Mouse (Mus musculus) embryo, embryonic 9.5 days (tissue): ENCODE measurements around the gene Agap1.
A peak's percentile ranks its signal among the peaks of the same experiment; 100 is the strongest.

Experiments used
- DNase-seq: peaks from one replicate; pipeline ENCODE4 v3.0.0-alpha.2; 2017; ENCODE audit errors: extremely low spot score

Agap1 gene

GRCm38 (mm10) chr1:89902236-89902635 is 447.6 kb downstream of the Agap1 start:
- DNase-seq, result no peak

GRCm38 (mm10) chr1:89902641-89903040 is 448.0 kb downstream of the Agap1 start:
- DNase-seq, result no peak

- DNase-seq, result no peak
Measured at GRCm38 (mm10) chr1:89909796-89910195, 455.2 kb downstream of the Agap1 start.

- DNase-seq, result no peak
Measured at GRCm38 (mm10) chr1:89912392-89912791, 457.8 kb downstream of the Agap1 start.

GRCm38 (mm10) chr1:89913611-89914010 is 459.0 kb downstream of the Agap1 start:
- DNase-seq, result no peak

- no peak for DNase-seq
Measured at GRCm38 (mm10) chr1:89918111-89918510, 463.5 kb downstream of the Agap1 start.

GRCm38 (mm10) chr1:89919206-89919605 is 464.6 kb downstream of the Agap1 start:
- DNase-seq, result no peak

- peak; percentile 34 for DNase-seq
Measured at GRCm38 (mm10) chr1:89921806-89922205, 467.2 kb downstream of the Agap1 start.

GRCm38 (mm10) chr1:89922282-89922681 is 467.7 kb downstream of the Agap1 start:
- peak; percentile 52 for DNase-seq

- DNase-seq, result peak; percentile 73
Measured at GRCm38 (mm10) chr1:89922883-89923641, 468.5 kb downstream of the Agap1 start.

GRCm38 (mm10) chr1:89923642-89924020 is 469.0 kb downstream of the Agap1 start:
- no peak for DNase-seq

- DNase-seq, result no peak
Measured at GRCm38 (mm10) chr1:89925501-89926190, 471.0 kb downstream of the Agap1 start.

GRCm38 (mm10) chr1:89926583-89927060 is 472.0 kb downstream of the Agap1 start:
- no peak for DNase-seq

- peak; percentile 78 for DNase-seq
Measured at GRCm38 (mm10) chr1:89927061-89927661, 472.6 kb downstream of the Agap1 start.

- no peak for DNase-seq
Measured at GRCm38 (mm10) chr1:89928676-89929075, 474.1 kb downstream of the Agap1 start.

- DNase-seq, result no peak
Measured at GRCm38 (mm10) chr1:89929181-89929580, 474.6 kb downstream of the Agap1 start.

GRCm38 (mm10) chr1:89929721-89930505 is 475.3 kb downstream of the Agap1 start:
- DNase-seq, result peak; percentile 78

GRCm38 (mm10) chr1:89930551-89930950 is 475.9 kb downstream of the Agap1 start:
- no peak for DNase-seq

GRCm38 (mm10) chr1:89931120-89931519 is 476.5 kb downstream of the Agap1 start, which contains the start of gene Gbx2:
Gbx2 (minus strand) TSS chr1:89931179.
- peak; percentile 91 for DNase-seq

- DNase-seq, result peak; percentile 52
Measured at GRCm38 (mm10) chr1:89932021-89932423, 477.4 kb downstream of the Agap1 start.

- peak; percentile 73 for DNase-seq
Measured at GRCm38 (mm10) chr1:89932616-89933015, 478.0 kb downstream of the Agap1 start.

- no peak for DNase-seq
Measured at GRCm38 (mm10) chr1:89933028-89933427, 478.4 kb downstream of the Agap1 start.
